Mouse (Mus musculus): ENCODE measurements around the gene Msto1.

DNA sequence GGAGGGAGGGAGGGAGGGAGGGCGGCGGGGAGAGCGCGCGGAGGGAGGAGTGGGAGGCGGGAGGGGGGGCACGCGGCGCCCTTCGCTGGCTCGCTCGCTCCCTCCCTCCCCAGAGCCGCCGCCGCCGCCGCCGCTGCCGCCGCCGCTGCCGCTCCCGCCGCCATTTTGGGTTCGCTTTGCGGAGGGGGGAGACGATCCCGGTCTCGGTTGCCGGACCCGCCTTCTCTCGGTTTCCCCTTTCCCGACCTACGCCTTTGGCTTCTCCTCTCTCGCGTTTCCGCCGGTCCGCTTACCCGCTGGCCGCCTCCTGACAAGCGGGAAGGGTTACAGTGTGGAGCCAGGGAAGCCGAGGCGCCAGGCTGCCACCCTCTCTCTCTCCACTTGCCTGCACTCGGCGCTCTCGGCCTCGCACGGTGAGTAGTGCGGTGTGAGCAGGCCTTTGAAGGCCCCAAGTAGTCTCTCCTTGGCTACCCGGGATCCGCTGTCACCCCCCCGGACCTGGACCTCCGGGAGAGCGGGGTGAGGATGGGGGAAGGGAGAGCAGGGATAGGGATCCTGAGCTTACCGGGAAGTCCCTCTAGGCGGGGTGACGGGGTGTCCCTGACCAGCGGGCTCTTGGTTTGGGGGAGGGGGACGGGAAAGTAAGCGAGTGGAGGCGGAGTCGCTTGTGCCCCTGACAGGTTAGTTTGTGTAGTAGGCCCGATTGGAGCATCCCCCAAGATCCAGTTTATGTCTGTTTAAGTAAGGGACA, 37.0 kb upstream of the Msto1 start, which contains the start of the genes Ash1l and Dap3:
- TF ChIP-seq CTCF (IDR thresholded peaks at IDR 0.05; ENCODE audit: low read depth, low read length) (no peak), TAL1 (conservative IDR thresholded peaks at IDR 0.05; ENCODE audit: low read depth, low read length) (no peak), GATA1 (IDR thresholded peaks at IDR 0.05; ENCODE audit: borderline replicate concordance, low read length) (no peak), POLR2AphosphoS5 (IDR thresholded peaks at IDR 0.05; ENCODE audit: insufficient replicate concordance, low read depth, low read length) (no peak)
